Mouse (Mus musculus) thymus, postnatal 14 days (tissue): ENCODE data around the gene Hspb2.
A peak's percentile ranks its signal among the peaks of the same experiment; 100 is the strongest.

Experiments
- DNase-seq: peaks from one replicate; pipeline ENCODE4 v3.0.0; 2021

The Hspb2 gene

DNA sequence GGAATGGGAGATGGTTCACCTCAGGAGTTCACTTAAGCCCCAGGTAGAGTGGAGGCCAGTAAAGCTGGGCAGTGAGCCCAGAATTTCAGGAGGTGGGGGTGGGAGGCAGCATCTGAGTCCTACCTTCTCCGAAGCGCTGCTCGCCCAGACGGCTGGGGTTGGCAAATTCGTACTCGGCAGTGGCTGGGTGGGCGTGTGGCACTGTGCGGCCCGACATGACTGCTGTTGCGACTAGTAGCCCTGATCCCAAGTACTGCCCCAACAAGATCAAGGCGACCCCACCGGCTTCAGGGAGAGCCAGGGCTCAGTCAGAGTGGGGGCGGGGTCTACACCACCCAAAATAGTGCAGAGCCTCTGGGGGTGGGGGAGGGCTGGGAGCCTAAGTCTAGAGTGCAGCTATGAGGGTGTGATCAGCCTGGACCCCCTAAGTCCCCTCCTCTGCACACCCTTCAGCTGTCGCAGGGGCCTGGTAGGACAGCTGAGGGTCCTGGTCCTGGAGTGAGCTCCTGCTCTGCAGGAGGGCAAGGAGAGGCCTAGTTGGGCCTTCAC lies at the start of gene Hspb2:
TSS of gene Hspb2 (minus strand) at position 301 of the 549 bp plus-strand sequence.
- no peak for DNase-seq

GRCm38 (mm10) chr9:50800985-50801384 lies 48.8 kb upstream of the Hspb2 start:
- DNase-seq = peak; percentile 77

DNA sequence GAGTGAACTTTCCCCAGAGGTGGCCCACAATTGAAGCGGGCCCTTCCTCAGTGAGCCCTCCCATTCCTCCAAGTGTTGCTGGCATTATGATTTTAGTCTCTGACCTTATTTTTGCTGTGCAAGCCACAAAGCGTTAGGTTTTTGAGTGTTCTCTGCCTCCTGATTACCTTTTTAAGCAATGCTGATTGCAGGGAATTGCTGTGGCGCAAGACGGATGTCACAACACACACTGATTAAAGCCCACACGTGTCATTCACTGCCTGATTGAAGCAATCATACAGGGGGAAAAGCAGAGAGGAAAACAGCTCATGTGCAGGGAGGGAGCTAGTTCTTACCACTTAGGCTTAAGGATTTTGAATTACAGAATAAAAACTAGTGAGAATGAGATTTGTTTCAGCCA lies 46.2 kb upstream of the Hspb2 start:
- no peak for DNase-seq

- no peak for DNase-seq
Measured at GRCm38 (mm10) chr9:50797641-50798040, 45.5 kb upstream of the Hspb2 start.

- no peak for DNase-seq
Measured at GRCm38 (mm10) chr9:50796776-50797175, 44.6 kb upstream of the Hspb2 start.

- no peak for DNase-seq
Measured at GRCm38 (mm10) chr9:50795266-50795665, 43.1 kb upstream of the Hspb2 start.

GRCm38 (mm10) chr9:50782155-50782554 lies 30.0 kb upstream of the Hspb2 start:
- peak; percentile 72 for DNase-seq

GRCm38 (mm10) chr9:50776162-50776760 lies 24.1 kb upstream of the Hspb2 start:
- no peak for DNase-seq

DNA sequence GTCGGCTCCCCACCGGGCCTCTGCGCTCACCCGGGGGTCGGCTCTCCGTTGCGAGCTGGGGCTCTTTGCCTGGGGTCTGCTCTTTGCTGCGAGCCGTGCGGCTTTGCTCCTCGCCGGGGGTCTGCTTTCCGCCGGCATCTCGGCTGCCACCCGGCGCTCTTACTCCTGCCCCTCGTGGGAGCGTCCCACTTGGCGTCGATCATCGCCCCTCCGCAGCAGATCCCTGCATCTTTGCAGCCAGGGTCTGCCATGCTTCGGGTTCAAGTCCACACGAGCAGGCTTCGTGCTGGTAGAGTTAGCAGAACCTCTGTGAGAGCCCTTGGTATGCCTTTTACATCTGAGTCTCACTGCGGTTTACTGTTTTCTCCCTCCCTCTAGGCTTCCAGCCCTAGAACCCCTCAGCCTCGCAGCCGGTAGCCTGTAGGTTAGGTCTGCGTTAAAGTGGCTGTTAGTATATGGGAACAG lies 23.5 kb upstream of the Hspb2 start:
- DNase-seq = no peak

DNA sequence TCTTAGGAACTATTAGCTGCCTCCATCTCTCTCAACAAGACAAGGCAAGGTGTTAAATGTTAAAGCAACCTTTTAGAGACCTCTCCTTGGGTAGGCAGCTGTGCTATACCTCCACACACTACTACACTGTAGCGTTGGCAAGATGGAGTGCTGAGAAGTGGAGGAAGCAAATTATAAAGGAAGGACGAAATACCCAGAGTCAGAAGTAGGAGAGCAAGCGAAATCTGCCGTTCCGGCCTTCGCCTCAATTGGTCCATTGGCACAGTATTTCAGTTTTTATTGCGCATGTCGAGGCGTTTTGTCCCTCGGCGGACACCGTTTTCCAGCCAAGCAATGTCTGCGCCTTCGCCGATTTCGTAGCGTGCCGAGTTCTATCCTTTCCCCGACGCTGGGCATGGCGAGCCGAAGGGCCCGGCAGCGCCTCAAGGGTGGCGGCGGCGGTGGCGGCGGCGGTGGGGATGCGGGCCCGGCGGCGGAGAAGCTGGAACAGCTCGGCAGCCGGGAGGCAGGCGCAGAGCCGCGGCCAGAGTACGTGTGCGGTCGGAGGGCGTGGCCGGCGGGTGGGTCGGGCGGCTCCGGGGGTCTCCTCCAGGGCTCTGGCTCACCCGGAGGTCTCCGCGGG lies 22.9 kb upstream of the Hspb2 start, which contains the start of the genes Alg9 and 1110032A03Rik:
TSS of gene Alg9 (plus strand) at position 29 of the 622 bp plus-strand sequence.
TSS of gene 1110032A03Rik (minus strand) at position 530 of the 622 bp plus-strand sequence.
- peak; percentile 91 for DNase-seq

- DNase-seq = no peak
Measured at GRCm38 (mm10) chr9:50774026-50774462, 21.9 kb upstream of the Hspb2 start.

DNA sequence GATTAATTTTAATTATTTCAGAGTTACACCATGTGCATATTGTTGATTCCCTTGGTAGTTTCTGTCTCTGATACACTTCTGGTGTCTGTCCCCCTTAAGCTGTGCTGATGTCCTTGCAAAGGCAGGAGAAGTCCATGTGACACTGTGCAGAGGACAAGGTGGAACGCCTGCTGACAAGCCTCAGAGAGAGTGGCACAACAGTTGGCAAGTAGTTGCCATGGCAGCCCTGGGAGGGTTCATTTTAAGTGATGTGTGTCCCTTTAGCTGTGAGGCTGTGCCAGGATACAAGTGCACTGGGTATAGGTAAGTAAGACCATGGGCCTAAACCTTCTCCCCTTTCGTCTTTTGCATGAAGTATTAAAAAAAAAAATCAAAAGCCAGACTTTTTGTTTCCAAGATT lies 17.9 kb upstream of the Hspb2 start:
- no peak for DNase-seq

DNA sequence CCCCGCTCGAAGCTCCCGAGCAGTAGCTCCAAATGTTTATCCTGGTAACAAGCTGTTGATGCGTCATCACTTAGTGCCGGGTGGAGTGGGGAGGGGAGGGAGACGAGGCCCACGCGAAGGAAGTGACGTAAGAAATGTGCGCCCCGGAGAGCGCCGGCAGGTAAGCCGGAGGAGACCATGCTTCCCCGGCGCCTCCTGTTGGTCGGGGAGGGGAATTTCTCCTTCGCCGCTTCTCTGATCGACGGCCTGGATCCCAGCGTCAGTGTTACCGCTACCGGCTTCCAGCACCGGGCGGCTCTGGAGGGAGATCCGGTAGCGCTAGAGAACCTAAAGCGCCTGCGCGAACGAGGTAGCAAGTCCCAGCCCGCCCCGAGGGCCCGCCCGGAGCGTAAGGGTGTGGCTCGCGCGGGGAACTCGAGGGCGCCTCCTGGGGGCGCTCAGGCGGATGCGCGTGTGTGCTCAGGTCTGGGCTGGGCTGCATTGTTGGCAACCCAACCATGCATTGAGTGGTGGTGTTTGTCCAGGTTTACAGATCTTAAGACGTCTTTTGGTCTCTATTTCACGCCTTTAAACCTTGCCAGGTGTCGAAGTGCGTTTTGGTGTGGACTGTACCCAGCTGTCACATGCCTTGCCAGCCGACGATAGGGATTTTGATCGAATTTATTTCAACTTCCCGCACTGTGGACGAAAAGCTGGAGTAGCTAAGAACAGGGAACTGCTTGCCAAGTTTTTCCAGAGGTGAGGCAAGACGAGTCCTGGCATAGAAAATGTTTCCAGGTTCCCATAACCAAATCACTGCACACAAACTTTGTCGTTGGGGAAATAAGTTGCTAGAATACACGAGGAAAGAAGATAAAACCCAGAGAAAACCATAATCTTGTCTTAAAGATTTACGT lies 16.2 kb upstream of the Hspb2 start, which contains the start of gene Fdxacb1:
TSS of gene Fdxacb1 (plus strand) at position 130 of the 896 bp plus-strand sequence.
- DNase-seq = peak; percentile 99

- DNase-seq = peak; percentile 16
Measured at GRCm38 (mm10) chr9:50767531-50768106, 15.5 kb upstream of the Hspb2 start.

DNA sequence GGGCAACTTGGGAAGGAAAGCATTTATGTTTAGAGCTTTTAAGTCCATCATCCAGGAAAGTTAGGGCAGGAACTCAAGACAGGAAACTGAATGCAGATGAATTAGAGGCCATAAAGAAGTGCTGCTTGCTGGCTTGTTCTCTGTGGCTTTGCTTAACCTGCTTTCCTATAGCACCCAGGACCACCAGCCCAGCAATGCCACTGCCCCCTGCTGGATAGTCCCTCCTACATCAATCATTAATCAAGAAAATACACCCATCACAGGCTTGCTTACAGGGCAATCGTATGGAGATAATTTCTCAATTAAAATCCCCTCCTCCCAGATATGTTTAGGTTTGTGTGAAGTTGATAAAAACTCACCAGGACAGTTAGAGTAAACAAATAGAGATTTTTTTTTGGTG lies 11.2 kb upstream of the Hspb2 start:
- DNase-seq = peak; percentile 31

DNA sequence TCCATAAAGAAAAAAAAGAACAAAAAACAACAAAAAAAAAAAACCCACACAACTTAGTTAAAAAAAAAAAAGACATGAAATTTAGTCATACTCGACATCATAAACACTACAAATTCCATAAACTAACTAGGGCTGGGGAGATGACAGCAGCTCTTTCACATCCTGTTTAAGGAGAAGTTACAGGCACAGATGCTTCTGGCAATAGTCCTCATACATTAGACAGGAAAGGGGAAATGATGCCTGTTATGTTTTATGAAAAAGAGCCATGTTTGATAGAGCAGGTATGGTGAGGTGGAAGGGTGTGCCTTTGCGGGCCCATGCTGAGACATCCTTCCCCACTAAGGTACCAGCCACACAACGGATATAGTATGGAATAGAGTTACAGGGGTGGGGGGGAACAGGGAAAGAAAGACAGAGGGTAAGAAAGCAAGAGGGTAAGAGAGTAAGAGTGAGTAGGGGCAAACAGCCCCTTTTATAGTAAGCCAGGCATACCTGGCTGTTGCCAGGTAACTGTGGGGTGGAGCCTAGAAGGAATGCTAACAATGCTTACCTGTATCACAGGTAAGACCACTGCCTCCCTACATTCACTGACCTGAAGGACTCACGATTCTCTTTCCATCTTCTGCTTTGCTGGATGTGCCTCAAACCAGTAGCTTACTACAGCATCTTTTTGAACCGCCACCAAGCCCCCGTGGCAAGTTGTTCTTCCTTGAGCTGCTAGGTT lies 9.5 kb upstream of the Hspb2 start:
- DNase-seq = no peak

DNA sequence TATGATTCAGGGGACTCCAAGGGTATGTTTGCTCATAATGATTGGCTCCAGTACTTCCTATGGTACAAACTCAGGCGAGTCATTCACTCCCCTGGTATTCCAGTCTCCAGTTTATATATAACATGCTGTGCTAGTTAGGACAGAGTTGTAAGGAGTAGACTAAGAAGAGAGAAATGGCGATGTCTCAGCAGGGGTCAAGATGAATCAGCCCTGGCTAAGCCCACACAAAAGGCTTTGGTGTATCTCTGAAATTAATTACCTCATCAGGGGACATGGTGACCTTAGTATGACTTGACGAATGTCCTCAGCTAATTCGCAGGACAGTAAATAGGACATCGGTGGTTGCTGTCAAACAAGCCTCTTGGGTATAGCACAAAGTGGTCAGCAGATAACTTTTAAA lies 4.6 kb upstream of the Hspb2 start:
- no peak for DNase-seq

GRCm38 (mm10) chr9:50753947-50754346 lies 1.8 kb upstream of the Hspb2 start:
- no peak for DNase-seq

GRCm38 (mm10) chr9:50752784-50753615 lies 846 bp upstream of the Hspb2 start:
- DNase-seq = no peak

- DNase-seq = no peak
Measured at GRCm38 (mm10) chr9:50751323-50751722, 831 bp downstream of the Hspb2 start, which contains the start of gene Cryab. Gene Cryab, plus strand, starts transcription at chr9:50751325.

GRCm38 (mm10) chr9:50750706-50751105 lies 1.4 kb downstream of the Hspb2 start:
- DNase-seq = no peak
